Mouse (Mus musculus) E14TG2a.4 (cell line): Measurements from ENCODE around the gene Mbnl1.

Source experiments
- CTCF ChIP-seq: conservative IDR thresholded peaks from 2 replicates; pipeline ENCODE4 v1.5.1; 2014; ENCODE audit warnings: low read length
- NANOG ChIP-seq: IDR thresholded peaks from 2 replicates; pipeline ENCODE4 v1.6.1; 2014; ENCODE audit warnings: borderline replicate concordance, low read length, mixed read lengths
- POU5F1 ChIP-seq: IDR thresholded peaks from 2 replicates; pipeline ENCODE4 v1.6.1; 2014; ENCODE audit warnings: low read length, borderline replicate concordance

GRCm38 (mm10) chr3:60584704-60585103, 112.1 kb downstream of the Mbnl1 start:
- no peak for TF ChIP-seq CTCF
- TF ChIP-seq POU5F1 = no peak
- TF ChIP-seq NANOG = no peak
